Mouse (Mus musculus) heart, adult 2 months (tissue): ENCODE measurements around the gene Dpf3.

Source experiments
- CTCF ChIP-seq: fragments of 200-600 bp; IDR thresholded peaks from 2 replicates; pipeline ENCODE4 v1.8.1; 2022; ENCODE audit warnings: antibody characterized with exemption, mild to moderate bottlenecking, moderate library complexity
- POLR2A ChIP-seq: fragments of 200-500 bp; IDR thresholded peaks from 2 replicates; pipeline ENCODE4 v1.6.1; 2011; ENCODE audit warnings: mild to moderate bottlenecking, low read depth, low read length, control low read depth; ENCODE audit not compliant: insufficient read depth

DNA sequence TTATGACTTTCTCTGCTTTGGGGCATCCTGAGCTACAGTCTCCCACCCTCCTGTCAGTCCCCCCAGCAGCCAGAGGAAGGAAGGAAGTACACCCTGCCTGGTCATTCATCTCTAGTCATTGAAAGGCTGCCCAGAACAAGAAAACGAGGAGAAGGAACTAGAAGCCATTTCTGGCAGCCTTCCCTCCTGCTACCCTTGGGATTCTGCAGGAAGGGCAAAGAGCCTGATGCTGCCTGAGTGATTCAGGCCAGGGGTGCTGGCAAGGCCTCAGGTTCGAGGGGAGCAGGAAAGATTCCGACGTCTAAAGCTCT, 144.7 kb downstream of the Dpf3 start:
- TF ChIP-seq CTCF = no peak
- no peak for TF ChIP-seq POLR2A
